Mouse (Mus musculus) kidney, postnatal 0 days (tissue): ENCODE measurements around the gene Birc2. TPM values are rescaled to one million over a fixed set of nuclear protein-coding genes. Genes with fewer than 3 reads are reported as not detected.
"Not testable (repeated sequence)": the region's sequence is repeated elsewhere in the genome, so short reads cannot be mapped to it uniquely, and the experiment has no call there.

Experiments used
- ATAC-seq: fragments of 200-750 bp; cut with Nextera tagmentation; replicated peaks from 2 replicates; pipeline ENCODE4 v1.8.0; 2017; ENCODE audit warnings: low read depth, moderate number of reproducible peaks, moderate TSS enrichment, moderate library complexity; ENCODE audit not compliant: low FRiP score
- DNase-seq: peaks from one replicate; pipeline ENCODE4 v3.0.0-alpha.2; 2016; ENCODE audit warnings: low spot score
- H3K27ac ChIP-seq: fragments of 300-500 bp; sonication (generic); 2 replicates; pipeline ENCODE4 v1.5.1; 2014; ENCODE audit warnings: mild to moderate bottlenecking
- H3K27me3 ChIP-seq: fragments of 300-500 bp; sonication (generic); 2 replicates; pipeline ENCODE4 v1.6.1; 2014; ENCODE audit warnings: low read length, mixed read lengths; ENCODE audit not compliant: insufficient read depth
- H3K36me3 ChIP-seq: fragments of 300-500 bp; sonication (generic); 2 replicates; pipeline ENCODE4 v1.6.1; 2014; ENCODE audit warnings: low read length, mixed read lengths; ENCODE audit not compliant: insufficient read depth
- H3K4me1 ChIP-seq: fragments of 300-500 bp; sonication (generic); replicated peaks from 2 replicates; pipeline ENCODE4 v1.6.1; 2014; ENCODE audit warnings: antibody characterized with exemption, low read length, mixed read lengths; ENCODE audit not compliant: insufficient read depth
- H3K4me2 ChIP-seq: fragments of 300-500 bp; sonication (generic); 2 replicates; pipeline ENCODE4 v1.6.1; 2014; ENCODE audit warnings: mild to moderate bottlenecking, low read length, moderate library complexity, mixed read lengths
- H3K4me3 ChIP-seq: fragments of 300-500 bp; sonication (generic); replicated peaks from 2 replicates; pipeline ENCODE4 v1.5.1; 2014; ENCODE audit warnings: low read depth, low read length
- H3K9ac ChIP-seq: fragments of 300-500 bp; sonication (generic); 2 replicates; pipeline ENCODE4 v1.6.1; 2014; ENCODE audit warnings: low read depth, low read length
- H3K9me3 ChIP-seq: fragments of 300-500 bp; sonication (generic); replicated peaks from 2 replicates; pipeline ENCODE4 v1.6.1; 2016; ENCODE audit warnings: low read length, inconsistent platforms, mixed read lengths
- CTCF ChIP-seq: IDR thresholded peaks from 2 replicates; pipeline ENCODE4 v1.5.1; 2016; ENCODE audit warnings: antibody characterized with exemption, low read depth, mild to moderate bottlenecking, moderate library complexity
- WGBS: fragments of 180-500 bp; shearing (Covaris S2); extraction: QIAGEN DNeasy Blood & Tissue Kit; methylation state at CpG from one replicate; pipeline ENCODE4 v1.1.7; 2014; 5-methylcytosine and 5-hydroxymethylcytosine counted together
- polyA plus RNA-seq: library from polyadenylated mRNA; unstranded; fragments of >200 nt; fragmentation: Nextera tagmentation; extraction: Ambion mirVana; gene quantifications from 2 replicates; pipeline ENCODE4 v1.2.1, GENCODE M21; 2015

The Birc2 gene
- polyA plus RNA-seq, 1 experiment from 2014 or later, result 36.4 TPM

GRCm38 (mm10) chr9:7866981-7867380, 30.1 kb upstream of the Birc2 start:
- H3K9ac ChIP-seq, H3K27ac ChIP-seq, H3K9me3 ChIP-seq, ATAC-seq, H3K4me1 ChIP-seq, DNase-seq, H3K4me2 ChIP-seq, H3K4me3 ChIP-seq, H3K27me3 ChIP-seq, H3K36me3 ChIP-seq: not testable (repeated sequence)
- WGBS, result 83% methylated on average over 2 of the region's 2 CpGs
- 0 out of 2 replicates have a peak, but pooled peaks have one; percentile 15 for TF ChIP-seq CTCF

- Histone ChIP-seq H3K27me3 (no peaks in the 10 kb centered on the region), H3K4me1 (no peaks in the 10 kb centered on the region), H3K4me2 (no peak overlapping the region), H3K4me3 (no peak overlapping the region), H3K36me3 (0 out of 2 replicates have a peak, but pooled peaks cover 7% of the 10 kb centered on the region), H3K9me3 (no peaks in the 10 kb centered on the region), H3K27ac (no peak overlapping the region), H3K9ac (no peak overlapping the region)
- 77% methylated on average over 5 of the region's 5 CpGs for WGBS
- no peak for TF ChIP-seq CTCF
- DNase-seq, result no peak
- no peak for ATAC-seq
These were observed 24.1 kb upstream of the Birc2 start for GRCm38 (mm10) chr9:7860976-7861375.

GRCm38 (mm10) chr9:7855912-7856311, 19.0 kb upstream of the Birc2 start:
- WGBS, result 63% methylated on average over 3 of the region's 3 CpGs
- ATAC-seq, result 0 out of 2 replicates have a peak, but pooled peaks have one; percentile 12
- TF ChIP-seq CTCF, result no peak

GRCm38 (mm10) chr9:7855374-7855773, 18.5 kb upstream of the Birc2 start:
- no peaks in the 10 kb centered on the region for H3K27me3 ChIP-seq
- H3K4me1 ChIP-seq, result no peaks in the 10 kb centered on the region
- no peak overlapping the region for H3K4me2 ChIP-seq
- WGBS, result 45% methylated on average over 1 of the region's 1 CpGs
- no peak overlapping the region for H3K4me3 ChIP-seq
- TF ChIP-seq CTCF, result peak; percentile 81
- no peak overlapping the region for H3K9ac ChIP-seq
- H3K27ac ChIP-seq, result no peak overlapping the region
- peak; percentile 89 for DNase-seq
- peak; percentile 41; the same call in 1 of the 2 replicates for ATAC-seq
- H3K9me3 ChIP-seq, result no peaks in the 10 kb centered on the region
- H3K36me3 ChIP-seq, result no peaks in the 10 kb centered on the region

More at GRCm38 (mm10) chr9:7855912-7856311, 19.0 kb upstream of the Birc2 start:
- Histone ChIP-seq H3K4me2 (no peak overlapping the region), H3K4me1 (no peaks in the 10 kb centered on the region), H3K9me3 (no peaks in the 10 kb centered on the region), H3K27me3 (no peaks in the 10 kb centered on the region), H3K4me3 (no peak overlapping the region), H3K27ac (no peak overlapping the region), H3K9ac (no peak overlapping the region), H3K36me3 (no peaks in the 10 kb centered on the region)
- no peak for DNase-seq

- not testable (repeated sequence) for H3K27ac ChIP-seq, H3K36me3 ChIP-seq, H3K9me3 ChIP-seq, DNase-seq, H3K27me3 ChIP-seq, ATAC-seq, H3K4me2 ChIP-seq, H3K4me1 ChIP-seq, H3K4me3 ChIP-seq, H3K9ac ChIP-seq
- 84% methylated on average over 14 of the region's 14 CpGs for WGBS
These were observed 17.3 kb upstream of the Birc2 start for GRCm38 (mm10) chr9:7854196-7854595.

GRCm38 (mm10) chr9:7852346-7853230, 15.7 kb upstream of the Birc2 start:
- H3K9me3 ChIP-seq, result no peaks in the 10 kb centered on the region
- no peaks in the 10 kb centered on the region for H3K4me1 ChIP-seq
- 74% methylated on average over 4 of the region's 4 CpGs for WGBS
- no peak for TF ChIP-seq CTCF
- no peak for DNase-seq
- no peaks in the 10 kb centered on the region for H3K27me3 ChIP-seq
- H3K4me2 ChIP-seq, result no peak overlapping the region
- H3K27ac ChIP-seq, result no peak overlapping the region
- no peak overlapping the region for H3K9ac ChIP-seq
- H3K4me3 ChIP-seq, result no peak overlapping the region
- H3K36me3 ChIP-seq, result no peaks in the 10 kb centered on the region
- peak; percentile 57 for ATAC-seq
